Mouse (Mus musculus) natural killer cell, adult 2 months (primary cell): ENCODE data around the gene 1110032A03Rik.

ENCODE experiments used
- DNase-seq, 2 experiments: peaks; one replicate each; pipeline ENCODE4 v3.0.0; 2022; ENCODE audit warnings: low spot score in 2 of 2

The 1110032A03Rik gene

DNA sequence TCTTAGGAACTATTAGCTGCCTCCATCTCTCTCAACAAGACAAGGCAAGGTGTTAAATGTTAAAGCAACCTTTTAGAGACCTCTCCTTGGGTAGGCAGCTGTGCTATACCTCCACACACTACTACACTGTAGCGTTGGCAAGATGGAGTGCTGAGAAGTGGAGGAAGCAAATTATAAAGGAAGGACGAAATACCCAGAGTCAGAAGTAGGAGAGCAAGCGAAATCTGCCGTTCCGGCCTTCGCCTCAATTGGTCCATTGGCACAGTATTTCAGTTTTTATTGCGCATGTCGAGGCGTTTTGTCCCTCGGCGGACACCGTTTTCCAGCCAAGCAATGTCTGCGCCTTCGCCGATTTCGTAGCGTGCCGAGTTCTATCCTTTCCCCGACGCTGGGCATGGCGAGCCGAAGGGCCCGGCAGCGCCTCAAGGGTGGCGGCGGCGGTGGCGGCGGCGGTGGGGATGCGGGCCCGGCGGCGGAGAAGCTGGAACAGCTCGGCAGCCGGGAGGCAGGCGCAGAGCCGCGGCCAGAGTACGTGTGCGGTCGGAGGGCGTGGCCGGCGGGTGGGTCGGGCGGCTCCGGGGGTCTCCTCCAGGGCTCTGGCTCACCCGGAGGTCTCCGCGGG, at the start of gene 1110032A03Rik, which contains the start of gene Alg9:
TSS of gene 1110032A03Rik (minus strand) at position 530 of the 622 bp plus-strand sequence.
TSS of gene Alg9 (plus strand) at position 29 of the 622 bp plus-strand sequence.
- DNase-seq, result peak; percentile 73 to 78

DNA sequence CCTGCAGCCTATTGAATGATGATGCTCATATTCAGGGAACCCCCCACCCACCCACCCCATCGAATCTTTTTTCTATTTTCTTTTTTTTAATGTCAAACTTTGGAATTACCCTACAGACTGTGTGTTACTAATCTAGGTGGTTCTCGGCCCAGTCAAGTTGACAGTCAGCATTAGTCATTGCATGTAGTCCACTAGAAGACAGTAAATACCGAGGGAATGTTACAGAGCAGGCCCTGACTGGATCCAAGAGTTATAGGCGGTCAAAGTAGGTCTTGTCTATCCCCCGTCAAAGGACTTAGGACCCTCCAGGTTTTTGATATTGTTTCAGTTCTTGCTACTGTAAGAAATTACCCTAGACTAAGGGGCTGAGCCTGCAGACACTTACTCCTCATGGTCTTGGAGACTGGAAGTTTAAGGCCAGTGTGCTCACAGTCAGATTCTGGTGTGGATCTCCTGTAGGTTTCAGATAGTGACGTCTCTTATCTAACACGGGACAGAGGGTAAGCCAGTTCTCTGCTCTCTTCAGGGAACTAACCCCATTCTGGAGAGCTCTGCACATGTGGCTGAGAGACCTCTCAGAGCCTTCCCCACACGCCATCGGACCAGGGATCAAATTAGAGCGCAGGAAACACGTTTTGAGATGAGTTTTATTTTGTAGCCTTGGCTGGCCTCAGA, 48.6 kb upstream of the 1110032A03Rik start:
- DNase-seq, result no peak

DNA sequence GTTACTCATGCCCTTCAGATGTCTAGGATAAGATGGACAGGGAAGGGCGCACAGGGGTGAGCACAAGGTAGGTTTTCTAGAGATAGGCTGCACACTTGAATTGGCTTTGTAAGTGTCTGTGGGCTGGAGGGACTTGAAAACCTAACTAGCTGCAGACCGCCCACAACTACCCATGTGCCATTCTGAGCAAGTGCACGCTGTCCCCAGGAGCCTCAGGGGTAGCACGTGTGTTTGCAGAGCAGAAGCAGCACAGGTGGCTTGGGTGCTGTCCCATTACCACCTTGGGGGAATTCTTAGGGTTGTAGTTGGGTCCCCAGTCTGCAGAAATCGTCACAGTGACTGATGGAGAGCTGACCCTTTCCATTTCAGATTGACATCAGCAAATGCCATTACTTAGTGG, 46.9 kb upstream of the 1110032A03Rik start:
- no peak for DNase-seq

DNA sequence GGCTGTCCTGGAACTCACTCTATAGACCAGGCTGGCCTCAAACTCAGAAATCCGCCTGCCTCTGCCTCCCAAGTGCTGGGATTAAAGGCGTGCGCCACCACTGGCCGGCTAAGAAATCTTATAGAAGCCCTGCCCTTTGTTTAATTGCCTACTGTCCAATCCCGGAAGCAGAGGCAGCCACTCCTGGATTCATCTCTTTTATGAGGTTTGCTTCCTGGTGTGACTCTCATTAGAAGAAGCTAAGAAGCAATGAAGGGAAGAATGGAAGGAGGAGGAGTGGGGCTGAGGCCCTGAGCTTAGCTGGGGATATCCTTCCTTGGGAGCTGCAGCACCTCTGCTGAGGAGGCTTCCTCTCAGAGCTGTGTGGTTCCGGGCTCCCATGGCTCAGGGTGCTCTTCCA, 46.3 kb upstream of the 1110032A03Rik start:
- DNase-seq, result no peak

DNA sequence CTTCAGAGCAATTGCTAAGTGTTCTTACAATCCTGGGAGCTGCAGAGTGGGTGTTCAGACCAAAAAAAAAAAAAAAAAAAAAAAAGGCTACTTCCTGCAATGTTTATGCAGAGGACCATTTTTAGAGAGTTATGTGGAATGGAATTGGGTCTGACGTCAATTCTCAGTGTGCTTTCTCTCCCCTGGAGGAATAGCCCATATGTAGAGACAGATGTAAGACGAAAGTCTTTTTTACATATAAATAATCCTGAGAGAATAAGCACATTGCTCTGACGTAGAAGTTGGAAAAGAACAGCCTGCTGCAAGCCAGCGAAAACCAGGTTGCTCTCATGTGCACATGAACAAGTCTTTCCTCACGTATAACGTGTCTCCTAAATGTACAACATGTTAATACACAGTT, 44.4 kb upstream of the 1110032A03Rik start:
- DNase-seq, result no peak

DNA sequence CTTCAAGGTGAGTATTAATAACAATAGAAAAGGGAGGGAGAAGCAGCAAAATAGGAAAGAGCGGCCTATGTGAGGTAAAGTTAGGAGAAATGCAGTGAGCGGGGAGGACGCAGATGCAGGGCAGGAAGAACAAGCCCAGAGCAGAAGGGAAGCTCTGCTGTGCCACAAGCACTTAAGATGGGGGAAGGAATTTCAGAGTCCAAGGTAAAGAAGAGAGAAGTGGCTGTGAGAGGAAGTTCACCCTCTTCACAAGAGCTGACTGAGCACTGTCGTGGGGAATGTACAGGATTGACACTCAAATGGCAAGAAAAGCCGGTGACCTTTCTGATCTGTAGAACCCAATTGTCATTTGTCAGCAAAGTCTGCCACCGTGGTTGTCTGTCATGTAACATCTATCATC, 42.7 kb upstream of the 1110032A03Rik start:
- DNase-seq, result no peak

DNA sequence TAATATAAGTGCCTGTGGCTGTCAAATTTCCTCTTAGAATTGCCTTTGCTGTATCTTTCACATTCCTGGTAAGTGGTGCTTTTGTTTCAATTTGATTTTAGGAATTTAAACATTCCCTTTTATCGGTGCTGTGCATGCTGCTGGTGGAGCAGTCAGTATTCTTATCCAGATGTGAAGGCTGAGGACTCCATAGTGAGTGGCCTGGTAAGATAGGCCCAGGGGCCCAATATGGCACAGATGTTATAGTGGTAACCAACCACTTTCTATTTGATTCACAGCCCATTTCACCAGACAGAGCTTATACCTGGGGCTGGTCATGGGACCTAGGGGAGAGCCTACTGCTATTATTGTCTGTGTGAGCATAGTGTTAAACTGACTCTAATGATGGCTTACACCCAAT, 41.2 kb upstream of the 1110032A03Rik start:
- no peak for DNase-seq

DNA sequence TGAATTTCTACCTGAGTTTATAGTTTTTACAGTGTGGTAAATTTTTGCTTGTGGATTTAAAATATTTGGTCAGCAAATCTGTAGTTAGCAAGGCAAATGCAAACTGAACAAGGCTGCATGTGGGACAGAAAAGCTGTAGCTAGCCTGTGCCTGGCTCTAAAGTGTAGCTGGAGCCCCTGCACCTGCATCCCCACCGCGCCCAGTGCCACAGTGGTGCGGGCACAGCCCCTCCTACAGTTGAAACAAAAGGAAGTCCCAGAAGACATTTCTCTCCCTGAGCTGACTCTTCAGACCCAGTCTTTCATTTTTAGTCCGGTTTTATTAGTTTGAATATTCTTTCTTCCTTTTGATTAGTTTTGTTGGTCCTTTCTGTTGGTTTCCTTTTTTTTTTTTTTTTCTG, 40.3 kb upstream of the 1110032A03Rik start:
- no peak for DNase-seq

DNA sequence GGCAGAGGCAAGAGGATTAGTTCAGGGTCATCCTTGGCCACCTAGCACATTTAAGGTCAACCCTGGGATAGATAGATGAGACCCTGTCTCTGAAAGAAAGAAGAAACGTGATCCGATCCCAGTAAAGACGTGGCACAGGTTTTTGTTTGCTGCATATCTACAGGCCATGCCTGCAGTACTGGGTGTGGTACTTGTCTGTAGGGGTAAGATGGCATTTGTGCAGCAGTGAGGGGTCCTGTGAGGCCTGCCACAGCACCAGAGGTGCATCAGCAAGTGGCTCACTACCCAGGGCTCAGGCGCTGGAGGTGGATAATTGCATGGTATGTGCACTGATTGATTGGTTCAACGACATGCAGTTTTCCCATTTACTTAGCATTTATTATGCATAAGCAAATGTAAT, 38.5 kb upstream of the 1110032A03Rik start:
- DNase-seq, result no peak

DNA sequence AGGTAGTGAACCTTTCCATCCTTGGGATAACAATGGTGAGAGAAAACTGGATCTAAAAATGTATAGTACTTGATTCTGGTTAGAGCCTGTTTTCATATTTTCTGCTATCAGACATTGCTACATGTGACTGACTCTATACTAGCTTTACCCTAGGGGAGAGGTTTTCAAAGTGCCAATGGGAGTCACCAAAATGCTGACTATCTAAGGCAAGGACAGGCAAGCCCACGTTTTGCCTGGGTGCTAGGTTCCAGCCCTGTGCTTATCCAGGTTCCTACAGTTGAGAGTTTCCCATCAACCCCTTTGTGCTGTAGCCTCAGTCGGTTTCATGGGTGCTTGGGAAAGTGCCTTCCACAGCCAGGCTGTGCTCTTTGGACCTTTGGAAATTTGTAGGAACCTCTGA, 36.4 kb upstream of the 1110032A03Rik start:
- no peak for DNase-seq

DNA sequence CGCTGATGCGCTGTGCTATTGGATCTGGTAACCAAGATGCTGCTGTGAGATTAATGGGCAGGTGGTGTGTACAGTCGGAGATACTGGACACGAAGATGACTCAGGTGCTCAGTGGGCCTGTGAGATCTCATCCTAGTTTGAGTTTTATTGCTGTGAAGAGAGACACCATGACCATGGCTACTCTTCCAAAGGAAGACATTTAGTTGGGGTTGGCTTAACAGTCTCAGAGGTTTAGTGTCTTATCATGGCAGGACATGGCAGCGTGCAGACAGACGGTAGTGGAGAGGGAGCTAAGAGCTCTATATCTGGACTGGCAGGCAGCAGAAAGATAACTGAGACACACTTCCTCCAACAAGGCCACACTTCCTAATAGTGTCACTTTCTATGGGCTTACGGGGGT, 35.9 kb upstream of the 1110032A03Rik start:
- DNase-seq, result no peak

DNA sequence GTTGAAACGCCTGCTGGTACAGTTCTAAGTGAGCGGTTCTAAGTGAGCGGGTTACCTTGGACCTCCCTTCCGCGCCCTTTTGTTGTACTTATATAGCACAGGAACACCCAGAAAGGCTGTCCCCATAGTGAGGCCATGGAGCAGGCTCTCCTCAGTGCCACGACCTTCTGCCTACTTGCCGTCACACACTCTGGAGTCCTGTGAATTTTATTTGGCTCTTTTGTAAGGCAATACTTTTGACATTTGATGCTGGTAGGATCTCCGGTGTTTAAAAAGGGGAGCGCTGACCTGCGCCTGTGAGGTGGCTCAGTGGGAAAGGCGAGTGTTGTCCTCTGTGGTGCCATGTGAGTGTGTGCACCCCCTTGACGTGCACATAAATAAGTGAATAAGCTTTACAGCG, 33.8 kb upstream of the 1110032A03Rik start:
- DNase-seq, result no peak

DNA sequence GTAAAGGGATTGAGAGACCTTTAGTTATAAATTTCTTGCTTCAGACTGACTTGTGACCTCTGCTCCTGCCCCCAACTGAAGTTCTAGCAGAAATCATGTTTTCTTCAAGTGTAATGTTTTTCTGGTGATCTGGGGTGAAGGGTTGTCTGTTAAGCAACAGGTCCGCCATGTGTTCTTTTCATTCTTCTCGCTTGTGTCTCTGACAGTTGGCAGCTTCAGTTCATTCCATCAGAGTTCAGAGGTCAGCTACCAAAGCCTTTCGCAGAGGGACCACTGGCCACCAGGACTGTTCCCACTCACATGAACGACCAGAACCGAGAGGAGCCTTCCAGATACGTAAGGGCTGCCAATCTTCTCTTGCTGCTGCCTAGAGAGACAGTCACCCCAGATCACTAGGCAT, 33.2 kb upstream of the 1110032A03Rik start:
- DNase-seq, result no peak

DNA sequence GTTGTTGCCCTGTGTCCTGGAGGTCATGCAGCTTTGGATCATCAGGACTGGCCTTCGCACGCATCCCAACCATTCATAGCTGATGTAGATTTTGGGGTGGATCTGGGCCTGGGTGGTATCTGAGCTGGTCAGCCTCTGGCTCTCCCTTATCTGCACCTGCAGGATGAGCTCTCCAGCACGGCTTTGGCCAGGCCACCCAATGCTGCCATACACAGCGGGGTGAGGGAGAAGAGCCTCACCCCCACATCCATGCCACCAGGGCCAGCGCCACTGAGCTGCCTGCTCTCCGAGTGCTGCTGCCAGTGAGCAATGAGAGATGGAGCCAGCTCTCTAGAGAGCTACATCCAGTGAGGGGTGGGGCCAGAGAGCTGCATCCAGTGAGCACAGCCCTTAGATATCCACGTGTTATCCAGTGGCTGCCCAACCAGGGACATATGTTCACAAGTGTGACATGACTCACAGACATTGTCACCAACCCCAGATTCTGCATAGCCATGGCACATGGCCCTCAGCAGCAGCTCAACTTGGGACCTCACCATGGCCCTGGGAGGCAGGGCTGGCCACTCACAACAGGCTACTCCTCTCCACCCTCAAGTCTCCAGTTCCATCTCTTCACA, 27.8 kb upstream of the 1110032A03Rik start:
- DNase-seq, result no peak

DNA sequence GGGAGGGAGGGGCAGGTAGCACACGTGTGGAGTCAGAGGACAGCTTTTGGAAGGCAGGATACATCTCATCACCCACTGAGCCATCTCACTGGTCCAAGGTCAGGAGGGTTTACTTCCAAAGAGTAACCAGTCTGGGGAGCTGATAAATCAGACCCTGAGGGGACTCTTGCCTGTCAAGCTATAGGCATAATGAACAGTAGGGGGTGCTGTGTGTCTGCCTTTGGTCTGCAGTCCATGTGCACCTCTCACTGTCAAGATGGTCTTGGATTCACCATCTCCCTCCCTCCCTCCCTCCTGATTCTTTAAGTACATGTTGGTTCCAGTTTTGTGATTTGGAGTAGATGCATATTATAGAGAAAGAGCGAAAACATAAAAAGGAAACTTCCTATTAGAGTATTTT, 25.7 kb upstream of the 1110032A03Rik start:
- DNase-seq, result peak; percentile 12 to 53

DNA sequence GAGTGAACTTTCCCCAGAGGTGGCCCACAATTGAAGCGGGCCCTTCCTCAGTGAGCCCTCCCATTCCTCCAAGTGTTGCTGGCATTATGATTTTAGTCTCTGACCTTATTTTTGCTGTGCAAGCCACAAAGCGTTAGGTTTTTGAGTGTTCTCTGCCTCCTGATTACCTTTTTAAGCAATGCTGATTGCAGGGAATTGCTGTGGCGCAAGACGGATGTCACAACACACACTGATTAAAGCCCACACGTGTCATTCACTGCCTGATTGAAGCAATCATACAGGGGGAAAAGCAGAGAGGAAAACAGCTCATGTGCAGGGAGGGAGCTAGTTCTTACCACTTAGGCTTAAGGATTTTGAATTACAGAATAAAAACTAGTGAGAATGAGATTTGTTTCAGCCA, 23.0 kb upstream of the 1110032A03Rik start:
- DNase-seq, result no peak

DNA sequence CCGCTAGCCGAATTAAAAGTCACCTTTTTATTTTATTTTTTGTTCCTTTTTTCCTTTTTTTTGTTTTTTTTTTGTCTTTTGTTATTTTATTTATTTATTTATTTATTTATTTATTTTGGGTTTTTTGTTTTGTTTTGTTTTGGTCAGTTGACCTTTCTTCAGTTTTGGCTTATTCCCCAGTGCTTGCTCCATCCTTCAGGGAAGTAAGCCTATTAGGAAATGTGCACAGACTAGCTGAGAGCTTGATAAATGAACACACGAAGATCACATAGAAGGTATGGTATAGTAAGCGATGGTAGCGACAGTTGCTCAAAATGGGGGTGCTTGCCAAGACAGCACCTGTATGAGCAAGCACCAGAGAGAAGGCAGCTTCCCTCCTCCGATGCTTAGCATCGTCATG, 22.3 kb upstream of the 1110032A03Rik start:
- DNase-seq, result no peak

DNA sequence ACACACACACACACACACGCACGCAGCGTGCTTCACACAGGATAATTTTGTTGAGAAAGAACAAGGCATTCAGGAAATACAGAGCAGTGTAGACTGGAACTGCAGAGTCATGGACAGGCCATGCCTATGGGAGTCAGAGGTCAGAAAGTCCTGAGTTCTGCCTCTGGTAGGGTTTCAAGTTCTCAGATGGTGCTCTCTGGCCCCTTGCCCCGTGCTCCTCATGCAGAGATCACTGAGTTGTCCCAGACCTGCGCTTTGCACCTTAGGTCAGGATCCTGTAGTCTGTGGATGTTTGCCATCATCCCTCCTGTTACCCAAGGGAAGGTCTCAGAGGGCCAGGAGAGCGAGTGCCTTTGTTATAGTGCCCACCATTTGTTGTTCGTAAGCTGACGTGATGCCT, 21.5 kb upstream of the 1110032A03Rik start:
- no peak for DNase-seq

DNA sequence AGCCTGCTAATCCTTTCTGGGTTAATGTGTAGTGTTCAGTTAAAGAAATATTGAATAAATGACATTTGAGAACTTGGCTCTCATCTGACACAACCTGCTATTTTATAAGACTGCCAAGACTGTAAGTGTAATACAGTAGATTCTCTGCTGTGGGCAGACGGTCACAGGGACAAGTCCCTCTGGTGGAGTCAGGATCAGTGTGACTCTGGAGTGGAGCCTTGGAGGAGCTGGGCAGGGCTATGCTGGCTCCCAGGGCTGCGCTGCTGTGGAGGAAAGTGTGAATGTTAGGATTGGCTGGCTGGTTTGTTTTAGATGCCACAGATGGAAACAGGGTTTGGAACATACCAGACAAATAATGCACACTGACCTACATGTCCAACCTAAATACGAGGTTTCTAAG, 19.9 kb upstream of the 1110032A03Rik start:
- no peak for DNase-seq

DNA sequence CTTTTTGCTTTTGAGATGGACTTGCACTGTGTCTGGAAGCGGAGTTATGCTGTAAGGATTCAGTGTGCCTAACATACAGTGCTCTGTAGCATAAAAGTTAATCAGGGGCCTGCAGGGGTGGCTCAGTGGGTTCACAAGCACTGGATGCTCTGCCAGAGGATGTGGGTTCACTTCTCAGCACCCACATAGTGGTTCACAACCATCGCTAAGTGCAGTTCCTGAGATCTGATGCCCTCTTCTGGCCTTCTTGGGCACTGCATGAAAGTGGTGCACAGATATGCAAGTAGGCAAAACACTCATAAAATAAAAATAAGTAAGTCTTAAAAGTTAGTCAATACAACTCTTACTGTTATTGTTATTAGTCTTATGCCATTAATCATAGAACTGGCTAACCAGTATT, 6.8 kb upstream of the 1110032A03Rik start:
- DNase-seq, result peak; percentile 26 to 50

DNA sequence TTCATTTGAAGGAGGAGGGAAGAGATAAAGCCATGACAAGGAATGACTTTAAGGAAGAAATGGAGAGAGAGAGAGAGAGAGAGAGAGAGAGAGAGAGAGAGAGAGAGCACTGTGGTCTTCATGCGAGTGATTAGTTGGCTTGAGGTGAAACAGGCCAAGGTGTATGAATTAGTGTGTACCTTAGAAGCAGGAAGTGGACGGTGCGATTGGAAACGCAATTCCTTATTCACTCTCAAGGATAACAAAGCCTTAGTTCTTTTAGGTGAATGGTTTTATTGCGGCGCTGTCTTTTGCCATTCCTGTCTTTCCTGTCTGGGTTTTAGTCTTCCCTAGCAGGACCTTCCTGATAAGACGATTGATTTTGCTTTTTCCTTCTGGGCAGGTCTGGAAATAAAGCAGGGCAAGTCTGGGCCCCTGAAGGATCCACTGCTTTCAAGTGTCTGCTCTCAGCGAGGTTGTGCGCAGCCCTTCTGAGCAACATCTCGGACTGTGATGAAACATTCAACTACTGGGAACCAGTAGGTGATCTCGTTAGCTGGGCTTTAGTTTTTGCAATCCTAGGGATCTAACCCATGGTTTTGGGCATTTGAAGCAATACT, 941 bp upstream of the 1110032A03Rik start:
- DNase-seq, result no peak

DNA sequence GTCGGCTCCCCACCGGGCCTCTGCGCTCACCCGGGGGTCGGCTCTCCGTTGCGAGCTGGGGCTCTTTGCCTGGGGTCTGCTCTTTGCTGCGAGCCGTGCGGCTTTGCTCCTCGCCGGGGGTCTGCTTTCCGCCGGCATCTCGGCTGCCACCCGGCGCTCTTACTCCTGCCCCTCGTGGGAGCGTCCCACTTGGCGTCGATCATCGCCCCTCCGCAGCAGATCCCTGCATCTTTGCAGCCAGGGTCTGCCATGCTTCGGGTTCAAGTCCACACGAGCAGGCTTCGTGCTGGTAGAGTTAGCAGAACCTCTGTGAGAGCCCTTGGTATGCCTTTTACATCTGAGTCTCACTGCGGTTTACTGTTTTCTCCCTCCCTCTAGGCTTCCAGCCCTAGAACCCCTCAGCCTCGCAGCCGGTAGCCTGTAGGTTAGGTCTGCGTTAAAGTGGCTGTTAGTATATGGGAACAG, 374 bp upstream of the 1110032A03Rik start:
- DNase-seq, result no peak

DNA sequence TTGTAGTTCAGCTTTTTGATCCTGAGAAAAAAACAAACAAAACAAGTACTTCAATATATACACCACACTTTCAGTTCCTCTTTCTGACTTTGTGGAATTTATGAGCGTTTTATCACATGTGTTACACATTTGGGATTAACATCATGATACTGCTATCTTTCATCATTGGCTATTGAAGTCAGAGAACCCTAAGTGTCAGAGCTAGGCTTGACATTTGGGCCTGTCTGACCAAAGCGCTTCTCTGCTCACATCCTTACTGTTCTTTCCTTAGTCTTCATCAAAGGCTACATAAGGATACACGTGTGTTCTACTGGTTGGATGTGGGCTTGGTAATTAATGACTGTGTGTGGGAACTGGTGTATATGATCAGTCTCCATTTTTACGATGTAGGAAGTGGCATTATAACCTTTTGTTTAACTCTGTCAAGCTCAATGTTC, 1.3 kb downstream of the 1110032A03Rik start:
- DNase-seq, result peak in 1 of 2 experiments; percentile 18
